Mouse (Mus musculus) MEL (cell line): ENCODE data around the gene Ntrk3. TPM values are rescaled to one million over a fixed set of nuclear protein-coding genes. Genes with fewer than 3 reads are reported as not detected.

Experiments used
- DNase-seq: peaks from one replicate; pipeline ENCODE4 v3.0.0; 2011; ENCODE audit warnings: low read depth, low spot score
- H3K27ac ChIP-seq: 2 replicates; pipeline ENCODE4 v1.5.1; 2012; ENCODE audit warnings: low read depth, mild to moderate bottlenecking, control low read depth, low read length, moderate library complexity; ENCODE audit not compliant: control insufficient read depth
- H3K27me3 ChIP-seq, 2 experiments: fragments of 150-350 bp in 1 of 2; sonication (generic) in 1 of 2; 2 replicates each; pipeline ENCODE4 v1.6.1; 2012; ENCODE audit warnings: low read length in 2 of 2, mild to moderate bottlenecking in 2 of 2, improper control_type of control experiment in 1 of 2, moderate library complexity in 1 of 2; ENCODE audit not compliant: insufficient read depth in 2 of 2, control insufficient read depth in 1 of 2
- H3K36me3 ChIP-seq, 2 experiments: 2 replicates each; pipeline ENCODE4 v1.6.1; 2012 to 2014; ENCODE audit warnings: low read length in 2 of 2, improper control_type of control experiment in 1 of 2, inconsistent platforms in 1 of 2, mild to moderate bottlenecking in 1 of 2; ENCODE audit not compliant: insufficient read depth in 2 of 2, control insufficient read depth in 1 of 2
- H3K4me1 ChIP-seq, 2 experiments: fragments of 150-350 bp in 1 of 2; sonication (generic) in 1 of 2; 2 replicates each; pipeline ENCODE4 v1.6.1; 2012; ENCODE audit warnings: low read length in 2 of 2, improper control_type of control experiment in 1 of 2, mild to moderate bottlenecking in 1 of 2; ENCODE audit not compliant: insufficient read depth in 2 of 2, control insufficient read depth in 1 of 2
- H3K4me3 ChIP-seq, 2 experiments: fragments of 150-350 bp in 1 of 2; sonication (generic) in 1 of 2; 2 replicates each; pipeline ENCODE4 v1.5.1; 2012; ENCODE audit warnings: low read depth in 2 of 2, low read length in 2 of 2, mild to moderate bottlenecking in 2 of 2, moderate library complexity in 2 of 2, control low read depth in 1 of 2, improper control_type of control experiment in 1 of 2; ENCODE audit not compliant: control insufficient read depth in 1 of 2, insufficient read depth in 1 of 2
- H3K79me2 ChIP-seq: 2 replicates; pipeline ENCODE4 v1.6.1; 2012; ENCODE audit warnings: mild to moderate bottlenecking, low read length, moderate library complexity; ENCODE audit not compliant: control insufficient read depth, poor library complexity, insufficient read depth
- H3K9ac ChIP-seq: 2 replicates; pipeline ENCODE4 v1.6.1; 2012; ENCODE audit warnings: low read depth, mild to moderate bottlenecking, control low read depth, low read length, moderate library complexity; ENCODE audit not compliant: control insufficient read depth, poor library complexity, severe bottlenecking
- H3K9me3 ChIP-seq: fragments of 150-350 bp; sonication (generic); replicated peaks from 2 replicates; pipeline ENCODE4 v1.6.1; 2012; ENCODE audit warnings: mild to moderate bottlenecking, low read length, improper control_type of control experiment, moderate library complexity; ENCODE audit not compliant: insufficient read depth
- CHD1 ChIP-seq: IDR thresholded peaks from 2 replicates; pipeline ENCODE4 v1.6.1; 2012; ENCODE audit warnings: low read depth, mild to moderate bottlenecking, inconsistent platforms, low read length, improper control_type of control experiment
- CTCF ChIP-seq, 3 experiments: IDR thresholded peaks in 2 of 3; conservative IDR thresholded peaks in 1 of 3; 2 replicates each; pipeline ENCODE4 v1.5.1; 2011 to 2012; ENCODE audit warnings: low read length in 3 of 3, low read depth in 2 of 3, mild to moderate bottlenecking in 2 of 3, improper control_type of control experiment in 1 of 3, inconsistent platforms in 1 of 3, mixed read lengths in 1 of 3, moderate library complexity in 1 of 3; ENCODE audit not compliant: control insufficient read depth in 1 of 3, insufficient read depth in 1 of 3, poor library complexity in 1 of 3, severe bottlenecking in 1 of 3
- E2F4 ChIP-seq: IDR thresholded peaks from 2 replicates; pipeline ENCODE4 v1.6.1; 2011; ENCODE audit warnings: low read depth, low read length, improper control_type of control experiment, borderline replicate concordance
- ELF1 ChIP-seq: IDR thresholded peaks from 2 replicates; pipeline ENCODE4 v1.6.1; 2014; ENCODE audit warnings: low read depth, mild to moderate bottlenecking, inconsistent platforms, low read length, improper control_type of control experiment, moderate library complexity
- GABPA ChIP-seq: IDR thresholded peaks from 2 replicates; pipeline ENCODE4 v1.6.1; 2012; ENCODE audit warnings: low read depth, mild to moderate bottlenecking, inconsistent platforms, low read length, improper control_type of control experiment, moderate library complexity
- GATA1 ChIP-seq: IDR thresholded peaks from 2 replicates; pipeline ENCODE4 v1.6.1; 2011; ENCODE audit warnings: low read depth, low read length, improper control_type of control experiment
- HCFC1 ChIP-seq: IDR thresholded peaks from 2 replicates; pipeline ENCODE4 v1.6.1; 2012; ENCODE audit warnings: low read depth, mild to moderate bottlenecking, inconsistent platforms, low read length, improper control_type of control experiment, moderate library complexity
- JUND ChIP-seq: IDR thresholded peaks from 2 replicates; pipeline ENCODE4 v1.6.1; 2011; ENCODE audit warnings: low read depth, mild to moderate bottlenecking, improper control_type of control experiment, low read length
- MAFK ChIP-seq: IDR thresholded peaks from 2 replicates; pipeline ENCODE4 v1.6.1; 2011; ENCODE audit warnings: low read depth, mild to moderate bottlenecking, low read length, improper control_type of control experiment, borderline replicate concordance
- MAZ ChIP-seq: IDR thresholded peaks from 2 replicates; pipeline ENCODE4 v1.6.1; 2012; ENCODE audit warnings: low read depth, mild to moderate bottlenecking, inconsistent platforms, low read length, improper control_type of control experiment
- MXI1 ChIP-seq: IDR thresholded peaks from 2 replicates; pipeline ENCODE4 v1.6.1; 2011; ENCODE audit warnings: mild to moderate bottlenecking, low read depth, low read length, improper control_type of control experiment
- MYC ChIP-seq: IDR thresholded peaks from 2 replicates; pipeline ENCODE4 v1.6.1; 2011; ENCODE audit warnings: low read depth, mild to moderate bottlenecking, low read length, improper control_type of control experiment, moderate library complexity
- NELFE ChIP-seq: IDR thresholded peaks from 2 replicates; pipeline ENCODE4 v1.6.1; 2011; ENCODE audit warnings: low read depth, low read length, improper control_type of control experiment
- POLR2AphosphoS2 ChIP-seq: IDR thresholded peaks from 2 replicates; pipeline ENCODE4 v1.6.1; 2011; ENCODE audit warnings: low read length, improper control_type of control experiment
- RAD21 ChIP-seq: IDR thresholded peaks from 2 replicates; pipeline ENCODE4 v1.6.1; 2011; ENCODE audit warnings: mild to moderate bottlenecking, low read depth, low read length, improper control_type of control experiment
- RCOR1 ChIP-seq: IDR thresholded peaks from 2 replicates; pipeline ENCODE4 v1.6.1; 2012; ENCODE audit warnings: low read depth, mild to moderate bottlenecking, inconsistent platforms, low read length, improper control_type of control experiment
- SIN3A ChIP-seq: IDR thresholded peaks from 2 replicates; pipeline ENCODE4 v1.6.1; 2012; ENCODE audit warnings: low read length, improper control_type of control experiment, inconsistent platforms
- TBP ChIP-seq: IDR thresholded peaks from 2 replicates; pipeline ENCODE4 v1.8.0; 2011; ENCODE audit warnings: low read depth, low read length, improper control_type of control experiment
- UBTF ChIP-seq: IDR thresholded peaks from 2 replicates; pipeline ENCODE4 v1.6.1; 2012; ENCODE audit warnings: low read depth, mild to moderate bottlenecking, inconsistent platforms, low read length, improper control_type of control experiment, moderate library complexity, borderline replicate concordance; ENCODE audit not compliant: insufficient read depth
- USF1 ChIP-seq: IDR thresholded peaks from 2 replicates; pipeline ENCODE4 v1.6.1; 2014; ENCODE audit warnings: low read depth, mild to moderate bottlenecking, inconsistent platforms, low read length, improper control_type of control experiment, moderate library complexity
- USF2 ChIP-seq, 2 experiments: IDR thresholded peaks; 2 replicates each; pipeline ENCODE4 v1.6.1; 2011 to 2012; ENCODE audit warnings: improper control_type of control experiment in 2 of 2, low read length in 2 of 2, borderline replicate concordance in 1 of 2, inconsistent platforms in 1 of 2, low read depth in 1 of 2, mild to moderate bottlenecking in 1 of 2; ENCODE audit not compliant: insufficient read depth in 1 of 2
- ZC3H11A ChIP-seq: IDR thresholded peaks from 2 replicates; pipeline ENCODE4 v1.6.1; 2012; ENCODE audit warnings: low read depth, mild to moderate bottlenecking, inconsistent platforms, low read length, improper control_type of control experiment
- ZKSCAN1 ChIP-seq: IDR thresholded peaks from 2 replicates; pipeline ENCODE4 v1.6.1; 2012; ENCODE audit warnings: low read depth, mild to moderate bottlenecking, inconsistent platforms, low read length, improper control_type of control experiment, moderate library complexity
- polyA plus RNA-seq, 2 experiments: library from polyadenylated mRNA; stranded (reverse) in 1 of 2; unstranded in 1 of 2; fragments of >175 nt in 1 of 2; fragments of >200 nt in 1 of 2; gene quantifications; 2 replicates each; pipeline versions ENCODE4 v1.2.1 to v1.2.4; 2012; ENCODE audit warnings: low replicate concordance in 2 of 2, low read depth in 1 of 2; ENCODE audit not compliant: insufficient read length in 2 of 2, insufficient read depth in 1 of 2, missing spikeins in 1 of 2
- total RNA-seq: library from RNA; depleted of rRNA; stranded (reverse); fragments of 300-350 nt; gene quantifications from 2 replicates; pipeline ENCODE4 v1.2.3, GENCODE M21; 2012

Gene Ntrk3
- total and polyA plus RNA-seq, 3 experiments, result 0.04 TPM; not detected in 2

GRCm38 (mm10) chr7:78520243-78520927 is 217.4 kb downstream of the Ntrk3 start:
- Histone ChIP-seq H3K4me1 (no peaks in the 10 kb centered on the region), H3K9me3 (no peaks in the 10 kb centered on the region), H3K4me3 (no peak overlapping the region), H3K79me2 (no peaks in the 10 kb centered on the region), H3K27me3 (no peaks in the 10 kb centered on the region), H3K36me3 (no peaks in the 10 kb centered on the region), H3K9ac (no peak overlapping the region), H3K27ac (no peak overlapping the region)
- no peak for DNase-seq
- TF ChIP-seq MXI1 (no peak), ELF1 (no peak), USF2 (IDR thresholded peaks at IDR 0.05; ENCODE audit: borderline replicate concordance in 1 of 2, insufficient read depth in 1 of 2, low read depth in 1 of 2, low read length in 2 of 2) (no peak), JUND (no peak), TBP (no peak), UBTF (no peak), USF1 (no peak), CHD1 (no peak), POLR2AphosphoS2 (no peak), NELFE (no peak), RCOR1 (no peak), SIN3A (no peak), GATA1 (no peak), ZKSCAN1 (no peak), ZC3H11A (no peak), RAD21 (no peak), MYC (no peak)

DNA sequence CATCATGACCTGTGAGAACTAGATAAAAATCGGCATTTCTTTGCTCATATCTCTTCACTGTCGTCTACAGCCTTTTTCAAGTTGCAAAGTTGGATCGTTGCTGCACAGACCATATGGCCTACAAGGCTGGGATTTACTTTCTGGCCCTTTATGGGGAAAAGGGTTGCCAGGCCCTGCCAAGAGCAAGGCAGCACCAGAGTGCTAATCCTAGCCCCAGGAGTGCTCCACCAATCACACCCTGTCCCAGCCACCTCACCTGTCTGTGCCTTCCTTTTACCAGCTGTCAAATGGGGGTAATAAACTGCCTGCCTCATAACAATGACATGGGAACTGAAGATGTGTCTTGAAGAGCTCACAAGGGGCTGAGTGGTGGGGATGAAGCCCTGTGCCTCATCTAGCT is 218.1 kb downstream of the Ntrk3 start:
- no peak overlapping the region for H3K4me3 ChIP-seq
- no peaks in the 10 kb centered on the region for H3K36me3 ChIP-seq
- TF ChIP-seq MXI1, result no peak
- no peak for TF ChIP-seq JUND
- TF ChIP-seq HCFC1, result no peak
- TF ChIP-seq POLR2AphosphoS2, result no peak
- no peak for TF ChIP-seq TBP
- no peak for TF ChIP-seq MAZ
- TF ChIP-seq CHD1, result no peak
- TF ChIP-seq ZC3H11A, result no peak
- TF ChIP-seq GABPA, result no peak
- no peak for TF ChIP-seq RCOR1
- TF ChIP-seq ZKSCAN1, result no peak
- TF ChIP-seq CTCF (IDR thresholded peaks at IDR 0.05 in 2 of 3, conservative IDR thresholded peaks at IDR 0.05 in 1 of 3; ENCODE audit: control insufficient read depth in 1 of 3, insufficient read depth in 1 of 3, low read depth in 2 of 3, low read length in 3 of 3, poor library complexity in 1 of 3, severe bottlenecking in 1 of 3), result no peak
- TF ChIP-seq E2F4, result no peak
- TF ChIP-seq MAFK, result no peak
- no peak for TF ChIP-seq SIN3A
- no peaks in the 10 kb centered on the region for H3K79me2 ChIP-seq
- H3K9ac ChIP-seq, result no peak overlapping the region
- no peak for DNase-seq
- H3K27ac ChIP-seq, result no peak overlapping the region
- no peaks in the 10 kb centered on the region for H3K27me3 ChIP-seq
- no peaks in the 10 kb centered on the region for H3K4me1 ChIP-seq
- H3K9me3 ChIP-seq, result no peaks in the 10 kb centered on the region
